Mouse (Mus musculus): Measurements from ENCODE around the gene Schip1.

DNA sequence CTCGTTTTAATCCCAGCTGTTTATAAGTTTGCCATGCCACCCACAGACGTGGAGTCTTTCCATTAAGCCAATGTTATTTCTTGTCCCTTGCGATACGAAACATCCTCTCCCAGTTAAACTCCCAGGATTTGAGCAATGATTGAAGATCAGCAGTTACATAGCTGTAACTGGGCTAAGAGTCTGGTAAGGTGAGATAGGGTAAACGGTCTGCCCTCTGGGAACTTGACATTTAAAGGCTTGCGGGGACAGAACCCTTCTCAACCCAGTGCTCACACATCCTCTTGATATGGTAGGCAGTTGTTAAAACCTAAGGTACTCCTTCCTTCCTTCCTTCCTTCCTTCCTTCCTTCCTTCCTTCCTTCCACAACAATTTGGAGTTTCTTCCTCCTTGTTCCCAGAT is 431.9 kb downstream of the Schip1 start:
- TF ChIP-seq EP300 (IDR thresholded peaks at IDR 0.05; ENCODE audit: low read depth), result peak; percentile 55
- TF ChIP-seq CTCF (IDR thresholded peaks at IDR 0.05; ENCODE audit: low read depth), result no peak
